Comparison of ENCODE assay signal across 9 mouse cellular contexts in the genomic region with DNA sequence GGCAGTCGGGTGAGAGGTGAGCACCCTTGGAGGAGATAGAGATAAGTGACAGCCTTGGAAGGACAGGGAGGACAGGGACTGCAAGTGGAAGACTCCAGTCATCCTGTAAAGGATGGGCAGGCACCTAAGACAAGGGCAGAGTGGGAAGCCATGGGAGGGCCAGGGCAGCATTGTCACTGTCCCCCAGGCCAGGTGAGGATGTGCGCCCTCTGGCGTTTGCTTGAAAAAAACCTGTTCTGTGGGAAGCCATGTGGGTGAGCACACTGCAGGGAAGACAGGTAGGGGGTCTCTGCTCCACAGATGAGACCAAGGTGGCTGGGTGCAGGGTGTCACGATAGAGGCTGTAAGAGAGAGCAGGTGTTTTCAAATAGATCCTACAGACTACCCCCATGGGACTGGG.
DNase-seq lines count a peak whose midpoint lies in the region; ATAC-seq and TF ChIP-seq lines count a peak whose summit lies in the region.
"Had no signal": no experiment of that assay in that cellular context is flagged by ENCODE, and none has a peak within 500 bp of the region (broad histone marks: within the 10 kb centered on the region; RNA-seq: fewer than 3 reads in every experiment).

No protein-coding gene starts in this region.

- H3K4me1 ChIP-seq in intestine, embryonic 14.5 days (replicated peaks; ENCODE audit: control insufficient read depth, insufficient read depth, low read length): no peaks in the 10 kb centered on the region; the same call in 1 of the 2 replicates
- peaks cover 3% of the 10 kb centered on the region; the same call in 1 of the 2 replicates for H3K4me1 ChIP-seq in intestine, embryonic 15.5 days (replicated peaks)
- no peaks in the 10 kb centered on the region for H3K4me1 ChIP-seq in ES-Bruce4 (ENCODE audit: control insufficient read depth, insufficient read depth, low read length)
- H3K4me1 ChIP-seq in lung, embryonic 14.5 days (ENCODE audit: insufficient read depth): no peaks in the 10 kb centered on the region
- H3K4me1 ChIP-seq: embryonic facial prominence, embryonic 15.5 days; lung, embryonic 15.5 days had no signal

- no peaks in the 10 kb centered on the region for H3K27me3 ChIP-seq in intestine, embryonic 14.5 days (replicated peaks; ENCODE audit: control insufficient read depth, insufficient read depth, low read length)
- H3K27me3 ChIP-seq in intestine, embryonic 15.5 days (replicated peaks): no peaks in the 10 kb centered on the region
- no peaks in the 10 kb centered on the region for H3K27me3 ChIP-seq in ES-Bruce4 (ENCODE audit: control insufficient read depth, insufficient read depth, low read length, poor library complexity, severe bottlenecking)
- no peaks in the 10 kb centered on the region for H3K27me3 ChIP-seq in lung, embryonic 14.5 days (ENCODE audit: insufficient read depth, low read length)
- H3K27me3 ChIP-seq: embryonic facial prominence, embryonic 15.5 days; lung, embryonic 15.5 days had no signal

- H3K36me3 ChIP-seq in intestine, embryonic 14.5 days (ENCODE audit: control insufficient read depth, insufficient read depth, low read length): no peaks in the 10 kb centered on the region
- H3K36me3 ChIP-seq in intestine, embryonic 15.5 days: no peaks in the 10 kb centered on the region
- no peaks in the 10 kb centered on the region for H3K36me3 ChIP-seq in ES-Bruce4 (ENCODE audit: control insufficient read depth, insufficient read depth, low read length, poor library complexity, severe bottlenecking)
- no peaks in the 10 kb centered on the region for H3K36me3 ChIP-seq in lung, embryonic 14.5 days (ENCODE audit: insufficient read depth)
- H3K36me3 ChIP-seq: embryonic facial prominence, embryonic 15.5 days; lung, embryonic 15.5 days had no signal

- no peaks in the 10 kb centered on the region for H3K9me3 ChIP-seq in intestine, embryonic 14.5 days (ENCODE audit: control insufficient read depth, low read length)
- H3K9me3 ChIP-seq in intestine, embryonic 15.5 days: no peaks in the 10 kb centered on the region
- no peaks in the 10 kb centered on the region for H3K9me3 ChIP-seq in ES-Bruce4 (replicated peaks; ENCODE audit: control insufficient read depth, insufficient read depth, low read length, poor library complexity, severe bottlenecking)
- no peaks in the 10 kb centered on the region for H3K9me3 ChIP-seq in lung, embryonic 14.5 days (ENCODE audit: low read depth, low read length)
- H3K9me3 ChIP-seq: embryonic facial prominence, embryonic 15.5 days; lung, embryonic 15.5 days had no signal

- no peak for ATAC-seq in intestine, embryonic 14.5 days (replicated peaks; ENCODE audit: low FRiP score, low TSS enrichment, low read depth)
- ATAC-seq in intestine, embryonic 15.5 days: no peak
- ATAC-seq in common myeloid progenitor, adult 5-6 weeks (replicated peaks; ENCODE audit: low read depth, poor library complexity, severe bottlenecking): peak; percentile 60; the same call in 1 of the 2 replicates
- ATAC-seq in lung, embryonic 14.5 days (ENCODE audit: insufficient read depth): no peak

- 42% methylated on average over 4 of the region's 4 CpGs for WGBS in intestine, embryonic 14.5 days
- WGBS in intestine, embryonic 15.5 days: 38% methylated on average over 4 of the region's 4 CpGs
- 33% methylated on average over 4 of the region's 4 CpGs for WGBS in lung, embryonic 14.5 days

- H3K27ac ChIP-seq in intestine, embryonic 14.5 days (ENCODE audit: low read depth): no peak overlapping the region
- H3K27ac ChIP-seq in intestine, embryonic 15.5 days: no peak overlapping the region
- H3K27ac ChIP-seq in ES-Bruce4 (ENCODE audit: insufficient read depth, low read length): no peak overlapping the region
- no peak overlapping the region for H3K27ac ChIP-seq in lung, embryonic 14.5 days (ENCODE audit: low read depth)
- H3K27ac ChIP-seq: embryonic facial prominence, embryonic 15.5 days; lung, embryonic 15.5 days had no signal

- H3K9ac ChIP-seq in intestine, embryonic 14.5 days (ENCODE audit: low read length): no peak overlapping the region
- H3K9ac ChIP-seq in intestine, embryonic 15.5 days: no peak overlapping the region
- no peak overlapping the region for H3K9ac ChIP-seq in ES-Bruce4 (ENCODE audit: low read depth, poor library complexity, severe bottlenecking)
- no peak overlapping the region for H3K9ac ChIP-seq in lung, embryonic 14.5 days
- H3K9ac ChIP-seq: embryonic facial prominence, embryonic 15.5 days; lung, embryonic 15.5 days had no signal

- TF ChIP-seq POLR2A in ES-Bruce4 (IDR thresholded peaks at IDR 0.05; ENCODE audit: insufficient read depth, low read length): no peak

- no peak for TF ChIP-seq EP300 in ES-Bruce4 (IDR thresholded peaks at IDR 0.05; ENCODE audit: insufficient read depth, low read depth, low read length)

- H3K4me2 ChIP-seq in intestine, embryonic 14.5 days (ENCODE audit: low read length): no peak overlapping the region
- no peak overlapping the region for H3K4me2 ChIP-seq in intestine, embryonic 15.5 days (replicated peaks)
- H3K4me2 ChIP-seq in lung, embryonic 14.5 days: no peak overlapping the region
- H3K4me2 ChIP-seq: embryonic facial prominence, embryonic 15.5 days; lung, embryonic 15.5 days had no signal

- no peak overlapping the region for H3K4me3 ChIP-seq in intestine, embryonic 14.5 days (ENCODE audit: low read depth, low read length)
- no peak overlapping the region for H3K4me3 ChIP-seq in intestine, embryonic 15.5 days (replicated peaks)
- H3K4me3 ChIP-seq in ES-Bruce4 (ENCODE audit: low read depth, low read length): no peak overlapping the region
- no peak overlapping the region for H3K4me3 ChIP-seq in lung, embryonic 14.5 days (ENCODE audit: low read depth, low read length)
- H3K4me3 ChIP-seq: embryonic facial prominence, embryonic 15.5 days; lung, embryonic 15.5 days had no signal

- TF ChIP-seq CTCF in ES-Bruce4 (IDR thresholded peaks at IDR 0.05; ENCODE audit: low read depth, low read length): peak; percentile 91
- peak; percentile 73 for TF ChIP-seq CTCF in lung, embryonic 14.5 days (IDR thresholded peaks at IDR 0.05; ENCODE audit: low read depth)

- DNase-seq in intestine, embryonic 14.5 days (ENCODE audit: low spot score): peak; percentile 57
- peak; percentile 5 for DNase-seq in 416B (ENCODE audit: low read depth)
- peak; percentile 45 for DNase-seq in lung, embryonic 14.5 days
- no peak for DNase-seq in right cerebral cortex, adult 18-20 months
